In genomic region chr2:61593030-61593811, GRCm38 (mm10) we compare ENCODE assay signal across 7 mouse cellular contexts. TPM values are rescaled to one million over a fixed set of nuclear protein-coding genes. Genes with fewer than 3 reads are reported as not detected.
DNase-seq lines count a peak whose midpoint lies in the region; ATAC-seq and TF ChIP-seq lines count a peak whose summit lies in the region.

No protein-coding gene starts in this region.

- intact Hi-C loops in heart, adult 2 months (cut with DNase I), result loop anchor here (5.0 kb wide), 1 partner anchor 119 kb away; the partner anchor contains the start of gene Psmd14

- 0 out of 2 replicates have a peak, but pooled peaks have one; percentile 8 for TF ChIP-seq CTCF in heart, adult 2 months (IDR thresholded peaks at IDR 0.05)

- H3K27ac ChIP-seq in embryonic facial prominence, embryonic 12.5 days, result peak overlapping the region; percentile 84
- H3K27ac ChIP-seq in heart, adult 2 months, result peak overlapping the region; percentile 90
- H3K27ac ChIP-seq in limb, embryonic 13.5 days, result peak overlapping the region; percentile 77
- H3K27ac ChIP-seq in midbrain, embryonic 16.5 days (ENCODE audit: low read length), result peak overlapping the region; percentile 72

- peak overlapping the region; percentile 83 for H3K4me3 ChIP-seq in embryonic facial prominence, embryonic 12.5 days
- peak overlapping the region; percentile 88 for H3K4me3 ChIP-seq in heart, adult 2 months
- H3K4me3 ChIP-seq in limb, embryonic 13.5 days, result peak overlapping the region; percentile 88
- H3K4me3 ChIP-seq in midbrain, embryonic 16.5 days (ENCODE audit: low read depth, low read length), result peak overlapping the region; percentile 65

- no peaks in the 10 kb centered on the region; the same call in 1 of the 2 replicates for H3K79me2 ChIP-seq in heart, adult 2 months (replicated peaks; ENCODE audit: control insufficient read depth, insufficient read depth, low read length)

- H3K36me3 ChIP-seq in embryonic facial prominence, embryonic 12.5 days, result no peaks in the 10 kb centered on the region
- H3K36me3 ChIP-seq in heart, adult 2 months (ENCODE audit: control insufficient read depth, insufficient read depth, low read length), result peaks cover 4% of the 10 kb centered on the region
- no peaks in the 10 kb centered on the region for H3K36me3 ChIP-seq in limb, embryonic 13.5 days
- H3K36me3 ChIP-seq in midbrain, embryonic 16.5 days (ENCODE audit: control insufficient read depth, insufficient read depth, low read length), result no peaks in the 10 kb centered on the region

- peak; percentile 95 for DNase-seq in adrenal gland, postnatal 25 days
- peak; percentile 93 to 94 for DNase-seq in heart, adult 2 months
- DNase-seq in kidney, adult 8-10 months, result peak; percentile 94 to 97
- peak; percentile 96 to 98 for DNase-seq in spleen, postnatal 10 days (ENCODE audit: low spot score in 2 of 2)

- H3K9ac ChIP-seq in embryonic facial prominence, embryonic 12.5 days, result peak overlapping the region; percentile 68
- H3K9ac ChIP-seq in heart, adult 2 months (ENCODE audit: low read depth, low read length), result peak overlapping the region; percentile 98
- H3K9ac ChIP-seq in limb, embryonic 13.5 days, result peak overlapping the region; percentile 91
- H3K9ac ChIP-seq in midbrain, embryonic 16.5 days (ENCODE audit: low read depth, low read length), result peak overlapping the region; percentile 66

- H3K4me1 ChIP-seq in embryonic facial prominence, embryonic 12.5 days, result no peaks in the 10 kb centered on the region
- H3K4me1 ChIP-seq in heart, adult 2 months (ENCODE audit: control insufficient read depth, insufficient read depth, low read length), result peaks cover 2% of the 10 kb centered on the region
- H3K4me1 ChIP-seq in limb, embryonic 13.5 days, result peaks cover 3% of the 10 kb centered on the region
- H3K4me1 ChIP-seq in midbrain, embryonic 16.5 days (ENCODE audit: control insufficient read depth, insufficient read depth, low read length), result peaks cover 7% of the 10 kb centered on the region

- no peaks in the 10 kb centered on the region for H3K9me3 ChIP-seq in embryonic facial prominence, embryonic 12.5 days
- H3K9me3 ChIP-seq in limb, embryonic 13.5 days, result no peaks in the 10 kb centered on the region
- no peaks in the 10 kb centered on the region for H3K9me3 ChIP-seq in midbrain, embryonic 16.5 days (replicated peaks; ENCODE audit: control insufficient read depth, low read length, poor library complexity, severe bottlenecking)

- peak; percentile 88 for TF ChIP-seq POLR2A in heart, adult 2 months (IDR thresholded peaks at IDR 0.05; ENCODE audit: insufficient read depth, low read depth, low read length)

- WGBS in embryonic facial prominence, embryonic 12.5 days, result under 1% methylated on average over 62 of the region's 62 CpGs
- WGBS in heart, adult 2 months, result under 1% methylated on average over 62 of the region's 62 CpGs
- under 1% methylated on average over 62 of the region's 62 CpGs for WGBS in limb, embryonic 13.5 days
- WGBS in midbrain, embryonic 16.5 days, result 0% methylated on average over 62 of the region's 62 CpGs

- ATAC-seq in embryonic facial prominence, embryonic 12.5 days (ENCODE audit: insufficient number of reproducible peaks, insufficient read depth, low FRiP score, low TSS enrichment), result peak; percentile 92
- peak; percentile 93 for ATAC-seq in limb, embryonic 13.5 days (ENCODE audit: low FRiP score, low read depth)
- ATAC-seq in midbrain, embryonic 16.5 days, result peak; percentile 98

- no peaks in the 10 kb centered on the region for H3K27me3 ChIP-seq in embryonic facial prominence, embryonic 12.5 days
- no peaks in the 10 kb centered on the region for H3K27me3 ChIP-seq in heart, adult 2 months (ENCODE audit: control insufficient read depth, insufficient read depth, low read length)
- no peaks in the 10 kb centered on the region for H3K27me3 ChIP-seq in limb, embryonic 13.5 days
- H3K27me3 ChIP-seq in midbrain, embryonic 16.5 days (ENCODE audit: control insufficient read depth, insufficient read depth, low read depth, low read length), result no peaks in the 10 kb centered on the region

- peak overlapping the region; percentile 75 for H3K4me2 ChIP-seq in embryonic facial prominence, embryonic 12.5 days (replicated peaks)
- H3K4me2 ChIP-seq in limb, embryonic 13.5 days (replicated peaks), result peak overlapping the region; percentile 72
- H3K4me2 ChIP-seq in midbrain, embryonic 16.5 days (ENCODE audit: low read length), result peak overlapping the region; percentile 85

- peak; percentile 53; the same call in 1 of the 2 replicates for TF ChIP-seq EP300 in heart, adult 2 months (IDR thresholded peaks at IDR 0.05; ENCODE audit: insufficient read depth, low read depth, low read length)

RNA-seq across cellular contexts. Expression of gene Tank, which starts 14.8 kb away (rescaled TPM):
- 46.7 and 56.3 TPM in 2 replicates for total RNA-seq in adrenal gland, postnatal 25 days (2021)
- 28.5 and 29.7 TPM in 2 replicates for polyA plus RNA-seq in embryonic facial prominence, embryonic 12.5 days (2016; fragmentation: Nextera tagmentation; extraction: Ambion mirVana)
- 10 to 100 TPM; 18.7 to 19.9 TPM for total RNA-seq in heart, adult 2 months (2021)
- 6.2 and 12.9 TPM in 2 replicates for polyA plus RNA-seq in heart, adult 2 months (2012; rRNA removed)
- 28.4 and 30.3 TPM in 2 replicates for polyA plus RNA-seq in limb, embryonic 13.5 days (2015; fragmentation: Nextera tagmentation; extraction: Ambion mirVana)
- polyA plus RNA-seq in midbrain, embryonic 16.5 days (2015; fragmentation: Nextera tagmentation; extraction: Ambion mirVana), result 30.5 and 34.8 TPM in 2 replicates

Comparison
In these comparisons a context has a peak if more than half of its experiments do, and no peak if none do; other contexts are left out.
1. Peak in every context shown above with its lines: DNase-seq, ATAC-seq, H3K4me3 ChIP-seq and H3K27ac ChIP-seq.